Mouse (Mus musculus) kidney, postnatal 0 days (tissue): ENCODE data around the gene Zfp40. TPM values are rescaled to one million over a fixed set of nuclear protein-coding genes. Genes with fewer than 3 reads are reported as not detected.
A peak's percentile ranks its signal among the peaks of the same experiment; 100 is the strongest.
"Not testable (repeated sequence)": the region's sequence is repeated elsewhere in the genome, so short reads cannot be mapped to it uniquely, and the experiment has no call there.

ENCODE experiments used
- ATAC-seq: fragments of 200-750 bp; cut with Nextera tagmentation; replicated peaks from 2 replicates; pipeline ENCODE4 v1.8.0; 2017; ENCODE audit warnings: low read depth, moderate number of reproducible peaks, moderate TSS enrichment, moderate library complexity; ENCODE audit not compliant: low FRiP score
- DNase-seq: peaks from one replicate; pipeline ENCODE4 v3.0.0-alpha.2; 2016; ENCODE audit warnings: low spot score
- H3K27ac ChIP-seq: fragments of 300-500 bp; sonication (generic); 2 replicates; pipeline ENCODE4 v1.5.1; 2014; ENCODE audit warnings: mild to moderate bottlenecking
- H3K27me3 ChIP-seq: fragments of 300-500 bp; sonication (generic); 2 replicates; pipeline ENCODE4 v1.6.1; 2014; ENCODE audit warnings: low read length, mixed read lengths; ENCODE audit not compliant: insufficient read depth
- H3K36me3 ChIP-seq: fragments of 300-500 bp; sonication (generic); 2 replicates; pipeline ENCODE4 v1.6.1; 2014; ENCODE audit warnings: low read length, mixed read lengths; ENCODE audit not compliant: insufficient read depth
- H3K4me1 ChIP-seq: fragments of 300-500 bp; sonication (generic); replicated peaks from 2 replicates; pipeline ENCODE4 v1.6.1; 2014; ENCODE audit warnings: antibody characterized with exemption, low read length, mixed read lengths; ENCODE audit not compliant: insufficient read depth
- H3K4me2 ChIP-seq: fragments of 300-500 bp; sonication (generic); 2 replicates; pipeline ENCODE4 v1.6.1; 2014; ENCODE audit warnings: mild to moderate bottlenecking, low read length, moderate library complexity, mixed read lengths
- H3K4me3 ChIP-seq: fragments of 300-500 bp; sonication (generic); replicated peaks from 2 replicates; pipeline ENCODE4 v1.5.1; 2014; ENCODE audit warnings: low read depth, low read length
- H3K9ac ChIP-seq: fragments of 300-500 bp; sonication (generic); 2 replicates; pipeline ENCODE4 v1.6.1; 2014; ENCODE audit warnings: low read depth, low read length
- H3K9me3 ChIP-seq: fragments of 300-500 bp; sonication (generic); replicated peaks from 2 replicates; pipeline ENCODE4 v1.6.1; 2016; ENCODE audit warnings: low read length, inconsistent platforms, mixed read lengths
- CTCF ChIP-seq: IDR thresholded peaks from 2 replicates; pipeline ENCODE4 v1.5.1; 2016; ENCODE audit warnings: antibody characterized with exemption, low read depth, mild to moderate bottlenecking, moderate library complexity
- WGBS: fragments of 180-500 bp; shearing (Covaris S2); extraction: QIAGEN DNeasy Blood & Tissue Kit; methylation state at CpG from one replicate; pipeline ENCODE4 v1.1.7; 2014; 5-methylcytosine and 5-hydroxymethylcytosine counted together
- polyA plus RNA-seq: library from polyadenylated mRNA; unstranded; fragments of >200 nt; fragmentation: Nextera tagmentation; extraction: Ambion mirVana; gene quantifications from 2 replicates; pipeline ENCODE4 v1.2.1, GENCODE M21; 2015

Zfp40 gene
- polyA plus RNA-seq: 8.6 and 10.0 TPM in 2 replicates

GRCm38 (mm10) chr17:23192453-23193379 is at the start of gene Zfp40:
Zfp40 (minus strand) TSS chr17:23193252.
- peaks cover 6% of the 10 kb centered on the region; the same call in 1 of the 2 replicates for H3K4me1 ChIP-seq
- peak within 1 kb of the TSS; percentile 75 for H3K9ac ChIP-seq

GRCm38 (mm10) chr17:23218320-23218719 is 25.3 kb upstream of the Zfp40 start:
- Histone ChIP-seq H3K9me3 (no peaks in the 10 kb centered on the region), H3K4me3 (no peak overlapping the region), H3K4me1 (no peaks in the 10 kb centered on the region), H3K27ac (no peak overlapping the region), H3K9ac (no peak overlapping the region), H3K36me3 (no peaks in the 10 kb centered on the region), H3K27me3 (no peaks in the 10 kb centered on the region), H3K4me2 (no peak overlapping the region)
- TF ChIP-seq CTCF: no peak
- 85% methylated on average over 2 of the region's 2 CpGs for WGBS
- no peak for ATAC-seq
- DNase-seq: no peak

More at GRCm38 (mm10) chr17:23192453-23193379, at the start of gene Zfp40:
- peak within 1 kb of the TSS; percentile 86 for H3K4me2 ChIP-seq
- H3K36me3 ChIP-seq: no peaks in the 10 kb centered on the region
- peak within 1 kb of the TSS; percentile 65 for H3K27ac ChIP-seq
- WGBS: 3% methylated on average over 27 of the region's 27 CpGs
- no peak for TF ChIP-seq CTCF
- peak; percentile 96 for DNase-seq
- H3K27me3 ChIP-seq: no peaks in the 10 kb centered on the region
- no peaks in the 10 kb centered on the region for H3K9me3 ChIP-seq
- ATAC-seq: peak; percentile 100
- peak within 1 kb of the TSS; percentile 74 for H3K4me3 ChIP-seq

GRCm38 (mm10) chr17:23199856-23200255 is 6.8 kb upstream of the Zfp40 start:
- not testable (repeated sequence) for H3K27ac ChIP-seq, H3K27me3 ChIP-seq, H3K4me3 ChIP-seq, H3K9me3 ChIP-seq, H3K4me1 ChIP-seq, H3K36me3 ChIP-seq, H3K4me2 ChIP-seq, H3K9ac ChIP-seq, ATAC-seq
- peak; percentile 70 for TF ChIP-seq CTCF
- WGBS: 0% methylated on average over 1 of the region's 1 CpGs
- peak; percentile 36 for DNase-seq

GRCm38 (mm10) chr17:23193441-23193840 is 389 bp upstream of the Zfp40 start:
- no peaks in the 10 kb centered on the region for H3K36me3 ChIP-seq
- peak overlapping the region; percentile 74 for H3K4me3 ChIP-seq
- ATAC-seq (peak; percentile 89), DNase-seq (peak; percentile 56)
- H3K4me1 ChIP-seq: peaks cover 6% of the 10 kb centered on the region; the same call in 1 of the 2 replicates
- H3K27ac ChIP-seq: no peak overlapping the region
- TF ChIP-seq CTCF: no peak
- peak overlapping the region; percentile 54; the same call in 1 of the 2 replicates for H3K9ac ChIP-seq
- no peaks in the 10 kb centered on the region for H3K9me3 ChIP-seq
- WGBS: 0% methylated on average over 11 of the region's 11 CpGs
- H3K4me2 ChIP-seq: peak overlapping the region; percentile 86
- no peaks in the 10 kb centered on the region for H3K27me3 ChIP-seq

- H3K9ac ChIP-seq: no peak overlapping the region
- H3K4me1 ChIP-seq: peaks cover 6% of the 10 kb centered on the region; the same call in 1 of the 2 replicates
- H3K27ac ChIP-seq: no peak overlapping the region
- TF ChIP-seq CTCF: peak; percentile 38; the same call in 1 of the 2 replicates
- DNase-seq: peak; percentile 64
- no peak overlapping the region for H3K4me2 ChIP-seq
- H3K36me3 ChIP-seq: peaks cover 13% of the 10 kb centered on the region; the same call in 1 of the 2 replicates
- H3K4me3 ChIP-seq: no peak overlapping the region
- no peak for ATAC-seq
- no peaks in the 10 kb centered on the region for H3K27me3 ChIP-seq
- 56% methylated on average over 2 of the region's 2 CpGs for WGBS
- no peaks in the 10 kb centered on the region for H3K9me3 ChIP-seq
Measured at GRCm38 (mm10) chr17:23187680-23188079, 5.4 kb downstream of the Zfp40 start.

Other genes starting within 250 kb of the Zfp40 start
- not detected in 2 replicates for gene Vmn2r-ps130, start 132.1 kb downstream of the Zfp40 start, polyA plus RNA-seq
- gene Vmn2r114, start 119.3 kb upstream of the Zfp40 start, polyA plus RNA-seq: not detected in 2 replicates
- gene Vmn2r115, start 150.5 kb upstream of the Zfp40 start, polyA plus RNA-seq: not detected in 2 replicates
- not detected in 2 replicates for gene Vmn2r116, start 191.4 kb upstream of the Zfp40 start, polyA plus RNA-seq